Comparison of ENCODE assay signal across 13 mouse cellular contexts in the genomic region with DNA sequence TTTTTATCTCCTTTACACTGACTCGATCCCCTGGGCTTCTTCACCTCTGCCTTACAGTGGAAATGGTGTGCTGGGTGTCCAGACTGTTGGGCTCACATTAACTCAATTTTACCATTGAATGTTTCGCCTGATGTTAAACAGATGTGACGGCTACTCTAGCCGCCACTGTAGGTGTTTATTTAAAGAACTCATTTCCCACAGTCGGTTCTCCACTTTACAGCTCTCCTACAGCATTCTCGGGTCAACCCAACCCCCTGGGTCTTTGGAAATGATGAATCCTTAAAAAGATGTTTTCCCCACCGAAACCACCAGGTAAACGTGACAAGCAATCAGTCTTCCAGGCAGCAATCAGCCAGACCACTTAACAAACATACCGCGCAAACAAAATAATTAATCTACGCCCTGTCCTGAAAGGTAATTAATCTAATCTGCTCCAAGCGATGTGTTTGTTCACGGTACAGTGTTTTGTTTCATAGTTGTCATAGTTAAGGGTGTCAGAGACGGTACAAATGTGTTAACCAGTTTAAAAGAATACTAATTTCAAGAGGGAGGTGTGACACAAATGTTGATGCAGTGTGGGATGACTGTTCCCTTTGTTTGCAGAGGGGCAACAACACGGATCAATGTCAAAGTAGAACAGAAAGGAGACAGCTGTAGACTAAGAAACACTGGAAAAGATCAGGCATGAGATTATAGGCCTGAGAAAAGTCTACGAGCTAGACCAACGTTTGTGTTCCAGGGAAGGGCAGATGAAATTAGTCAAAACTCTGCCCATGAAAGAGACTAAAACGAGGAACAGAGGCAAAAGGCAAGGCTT.
DNase-seq lines count a peak whose midpoint lies in the region; ATAC-seq and TF ChIP-seq lines count a peak whose summit lies in the region.
"Had no signal": no experiment of that assay in that cellular context is flagged by ENCODE, and none has a peak within 500 bp of the region (broad histone marks: within the 10 kb centered on the region; RNA-seq: fewer than 3 reads in every experiment).

No protein-coding gene starts in this region.

- no peak overlapping the region for H3K27ac ChIP-seq in hindbrain, embryonic 11.5 days (ENCODE audit: low read depth, low read length)
- no peak overlapping the region for H3K27ac ChIP-seq in hindbrain, postnatal 0 days
- no peak overlapping the region for H3K27ac ChIP-seq in limb, embryonic 11.5 days (replicated peaks; ENCODE audit: low read depth, low read length)
- H3K27ac ChIP-seq: liver, embryonic 13.5 days; neural tube, embryonic 13.5 days had no signal

- no peak overlapping the region for H3K4me3 ChIP-seq in hindbrain, embryonic 11.5 days (ENCODE audit: low read depth, low read length)
- no peak overlapping the region for H3K4me3 ChIP-seq in hindbrain, postnatal 0 days (ENCODE audit: low read length)
- no peak overlapping the region for H3K4me3 ChIP-seq in limb, embryonic 11.5 days (ENCODE audit: low read depth, low read length)
- H3K4me3 ChIP-seq: liver, embryonic 13.5 days; neural tube, embryonic 13.5 days had no signal

- 43% methylated on average over 18 of the region's 18 CpGs for WGBS in hindbrain, embryonic 11.5 days
- WGBS in hindbrain, postnatal 0 days: 47% methylated on average over 18 of the region's 18 CpGs
- WGBS in limb, embryonic 11.5 days: 14% methylated on average over 18 of the region's 18 CpGs

- no peaks in the 10 kb centered on the region for H3K27me3 ChIP-seq in hindbrain, embryonic 11.5 days (ENCODE audit: control insufficient read depth, insufficient read depth, low read length)
- H3K27me3 ChIP-seq in hindbrain, postnatal 0 days (ENCODE audit: insufficient read depth, low read length): no peaks in the 10 kb centered on the region
- H3K27me3 ChIP-seq in limb, embryonic 11.5 days (ENCODE audit: control insufficient read depth, insufficient read depth, low read length): no peaks in the 10 kb centered on the region
- H3K27me3 ChIP-seq: liver, embryonic 13.5 days; neural tube, embryonic 13.5 days had no signal

- H3K36me3 ChIP-seq in hindbrain, embryonic 11.5 days (ENCODE audit: control insufficient read depth, insufficient read depth, low read length): no peaks in the 10 kb centered on the region
- H3K36me3 ChIP-seq in hindbrain, postnatal 0 days (ENCODE audit: insufficient read depth, low read length): no peaks in the 10 kb centered on the region
- H3K36me3 ChIP-seq in limb, embryonic 11.5 days (ENCODE audit: control insufficient read depth, insufficient read depth, low read length): no peaks in the 10 kb centered on the region
- H3K36me3 ChIP-seq: liver, embryonic 13.5 days; neural tube, embryonic 13.5 days had no signal

- peak; percentile 76 for ATAC-seq in hindbrain, embryonic 11.5 days (ENCODE audit: low FRiP score)
- ATAC-seq in hindbrain, postnatal 0 days: no peak
- ATAC-seq in limb, embryonic 11.5 days (ENCODE audit: insufficient number of reproducible peaks, low FRiP score, low TSS enrichment, low read depth): peak; percentile 71

- peak; percentile 31 for DNase-seq in hindbrain, embryonic 11.5 days (ENCODE audit: low spot score)
- DNase-seq in hindbrain, postnatal 0 days (ENCODE audit: low spot score): no peak
- DNase-seq in brain, embryonic 14.5 days (ENCODE audit: low read depth): peak; percentile 37
- peak; percentile 67 for DNase-seq in embryo, embryonic 10.5 days (ENCODE audit: low spot score)
- DNase-seq in limb, embryonic 11.5 days (ENCODE audit: low spot score): peak; percentile 47
- DNase-seq in cerebellum, adult 9-10 months: no peak
- DNase-seq in urinary bladder, adult 18-20 months (ENCODE audit: low spot score in 2 of 2): no peak
- DNase-seq: cerebellum, adult 8-10 months; kidney, postnatal 10 days; liver, embryonic 13.5 days; lung, postnatal 4 days; right cerebral cortex, postnatal 25 days had no signal

- no peak for TF ChIP-seq CTCF in hindbrain, postnatal 0 days (IDR thresholded peaks at IDR 0.05; ENCODE audit: low read depth)
- TF ChIP-seq CTCF in brain, embryonic 14.5 days (IDR thresholded peaks at IDR 0.05; ENCODE audit: borderline replicate concordance, extremely low read depth, insufficient read depth, insufficient read length): no peak

- H3K9ac ChIP-seq in hindbrain, embryonic 11.5 days (ENCODE audit: low read depth, low read length): no peak overlapping the region
- H3K9ac ChIP-seq in hindbrain, postnatal 0 days (replicated peaks; ENCODE audit: low read length): no peak overlapping the region
- no peak overlapping the region for H3K9ac ChIP-seq in limb, embryonic 11.5 days (ENCODE audit: low read length)
- H3K9ac ChIP-seq: liver, embryonic 13.5 days; neural tube, embryonic 13.5 days had no signal

- H3K9me3 ChIP-seq in hindbrain, embryonic 11.5 days (ENCODE audit: control insufficient read depth, low read length): no peaks in the 10 kb centered on the region
- no peaks in the 10 kb centered on the region for H3K9me3 ChIP-seq in hindbrain, postnatal 0 days (ENCODE audit: low read length)
- H3K9me3 ChIP-seq in limb, embryonic 11.5 days (ENCODE audit: control insufficient read depth, low read length): no peaks in the 10 kb centered on the region
- H3K9me3 ChIP-seq: liver, embryonic 13.5 days; neural tube, embryonic 13.5 days had no signal

- no peak for TF ChIP-seq POLR2A in brain, embryonic 14.5 days (IDR thresholded peaks at IDR 0.05; ENCODE audit: borderline replicate concordance, extremely low read depth, insufficient read depth, insufficient read length, poor library complexity, severe bottlenecking)

- no peak overlapping the region for H3K4me2 ChIP-seq in hindbrain, embryonic 11.5 days (replicated peaks; ENCODE audit: low read depth, low read length)
- H3K4me2 ChIP-seq in hindbrain, postnatal 0 days (ENCODE audit: low read depth, low read length): no peak overlapping the region
- H3K4me2 ChIP-seq in limb, embryonic 11.5 days (ENCODE audit: low read depth, severe bottlenecking): no peak overlapping the region; the same call in 1 of the 2 replicates
- H3K4me2 ChIP-seq: liver, embryonic 13.5 days; neural tube, embryonic 13.5 days had no signal

- H3K4me1 ChIP-seq in hindbrain, embryonic 11.5 days (replicated peaks; ENCODE audit: control insufficient read depth, insufficient read depth, low read length): no peaks in the 10 kb centered on the region
- H3K4me1 ChIP-seq in hindbrain, postnatal 0 days (ENCODE audit: insufficient read depth, low read length): no peaks in the 10 kb centered on the region
- no peaks in the 10 kb centered on the region for H3K4me1 ChIP-seq in limb, embryonic 11.5 days (ENCODE audit: control insufficient read depth, insufficient read depth, low read length)
- H3K4me1 ChIP-seq: liver, embryonic 13.5 days had no signal

Comparison
In these comparisons a context has a peak if more than half of its experiments do, and no peak if none do; other contexts are left out.
1. DNase-seq: peak in hindbrain, embryonic 11.5 days (single experiment), brain, embryonic 14.5 days (single experiment), embryo, embryonic 10.5 days (single experiment) and limb, embryonic 11.5 days (single experiment); none in hindbrain, postnatal 0 days (single experiment), cerebellum, adult 9-10 months (single experiment) and urinary bladder, adult 18-20 months (0 of 2).